Mouse (Mus musculus) liver, postnatal 0 days (tissue): ENCODE data around the gene Epsti1. TPM values are rescaled to one million over a fixed set of nuclear protein-coding genes. Genes with fewer than 3 reads are reported as not detected.
"Not testable (repeated sequence)": the region's sequence is repeated elsewhere in the genome, so short reads cannot be mapped to it uniquely, and the experiment has no call there.

ENCODE experiments used
- ATAC-seq: fragments of 200-750 bp; cut with Nextera tagmentation; 2 replicates; pipeline ENCODE4 v1.8.0; 2017; ENCODE audit warnings: mild to moderate bottlenecking, moderate library complexity
- DNase-seq: peaks from one replicate; pipeline ENCODE4 v3.0.0-alpha.2; 2016
- H3K27ac ChIP-seq: fragments of 300-500 bp; sonication (generic); 2 replicates; pipeline ENCODE4 v1.5.1; 2014; ENCODE audit warnings: antibody characterized with exemption, moderate library complexity, mild to moderate bottlenecking, low read depth
- H3K27me3 ChIP-seq: fragments of 300-500 bp; sonication (generic); 2 replicates; pipeline ENCODE4 v1.6.1; 2014; ENCODE audit warnings: low read length, control low read depth, mixed read lengths; ENCODE audit not compliant: insufficient read depth
- H3K36me3 ChIP-seq: fragments of 300-500 bp; sonication (generic); replicated peaks from 2 replicates; pipeline ENCODE4 v1.6.1; 2014; ENCODE audit warnings: mild to moderate bottlenecking, control low read depth, low read length, moderate library complexity, mixed read lengths; ENCODE audit not compliant: insufficient read depth
- H3K4me1 ChIP-seq: fragments of 300-500 bp; sonication (generic); 2 replicates; pipeline ENCODE4 v1.6.1; 2014; ENCODE audit warnings: antibody characterized with exemption, mild to moderate bottlenecking, control low read depth; ENCODE audit not compliant: insufficient read depth
- H3K4me2 ChIP-seq: fragments of 300-500 bp; sonication (generic); 2 replicates; pipeline ENCODE4 v1.6.1; 2014; ENCODE audit warnings: low read depth, mild to moderate bottlenecking, low read length, moderate library complexity, mixed read lengths
- H3K4me3 ChIP-seq: fragments of 300-500 bp; sonication (generic); 2 replicates; pipeline ENCODE4 v1.5.1; 2014; ENCODE audit warnings: low read depth, low read length
- H3K9ac ChIP-seq: fragments of 300-500 bp; sonication (generic); replicated peaks from 2 replicates; pipeline ENCODE4 v1.6.1; 2014; ENCODE audit warnings: mild to moderate bottlenecking, moderate library complexity
- H3K9me3 ChIP-seq: fragments of 300-500 bp; sonication (generic); 2 replicates; pipeline ENCODE4 v1.6.1; 2016; ENCODE audit warnings: mild to moderate bottlenecking, control low read depth, low read length, mixed read lengths
- CTCF ChIP-seq: sonication (generic); IDR thresholded peaks from 2 replicates; pipeline ENCODE4 v1.5.1; 2016; ENCODE audit warnings: antibody characterized with exemption, low read depth
- EP300 ChIP-seq: IDR thresholded peaks from 2 replicates; pipeline ENCODE4 v1.6.1; 2016; ENCODE audit warnings: antibody characterized with exemption, low read depth, mild to moderate bottlenecking
- WGBS: fragments of 180-500 bp; shearing (Covaris S2); extraction: QIAGEN DNeasy Blood & Tissue Kit; methylation state at CpG from one replicate; pipeline ENCODE4 v1.1.7; 2014; ENCODE audit not compliant: insufficient replicate concordance; 5-methylcytosine and 5-hydroxymethylcytosine counted together
- polyA plus RNA-seq: library from polyadenylated mRNA; unstranded; fragments of >200 nt; fragmentation: Nextera tagmentation; extraction: Ambion mirVana; gene quantifications from 2 replicates; pipeline ENCODE4 v1.2.1, GENCODE M21; 2015

The Epsti1 gene
- polyA plus RNA-seq, 1 experiment from 2014 or later = 4.3 TPM

DNA sequence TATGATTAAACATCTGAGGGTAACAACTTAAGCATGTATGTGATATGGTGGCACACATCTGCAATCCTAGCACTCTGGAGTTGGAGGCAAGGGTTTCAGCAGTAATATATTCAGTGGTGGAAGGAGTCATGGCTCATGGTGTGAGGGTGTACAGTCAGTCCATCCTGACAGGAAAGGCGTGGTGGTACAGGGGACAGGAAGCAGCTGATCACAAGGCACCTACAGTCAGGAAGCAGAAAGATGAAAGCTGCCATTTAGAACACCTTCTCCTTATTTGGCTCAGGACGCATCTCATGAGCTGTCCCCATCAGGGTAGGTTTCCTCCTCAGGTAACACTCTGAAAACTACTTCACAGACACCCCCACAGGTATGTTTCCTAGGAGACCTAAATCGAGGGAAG lies 33.1 kb upstream of the Epsti1 start:
- 69% methylated on average over 3 of the region's 3 CpGs for WGBS
- Histone ChIP-seq H3K4me3 (no peak overlapping the region), H3K27me3 (no peaks in the 10 kb centered on the region), H3K4me1 (peaks cover 6% of the 10 kb centered on the region), H3K9me3 (no peaks in the 10 kb centered on the region), H3K4me2 (no peak overlapping the region), H3K27ac (no peak overlapping the region), H3K36me3 (no peaks in the 10 kb centered on the region), H3K9ac (no peak overlapping the region)
- DNase-seq (no peak), ATAC-seq (no peak)
- TF ChIP-seq CTCF (no peak), EP300 (no peak)

DNA sequence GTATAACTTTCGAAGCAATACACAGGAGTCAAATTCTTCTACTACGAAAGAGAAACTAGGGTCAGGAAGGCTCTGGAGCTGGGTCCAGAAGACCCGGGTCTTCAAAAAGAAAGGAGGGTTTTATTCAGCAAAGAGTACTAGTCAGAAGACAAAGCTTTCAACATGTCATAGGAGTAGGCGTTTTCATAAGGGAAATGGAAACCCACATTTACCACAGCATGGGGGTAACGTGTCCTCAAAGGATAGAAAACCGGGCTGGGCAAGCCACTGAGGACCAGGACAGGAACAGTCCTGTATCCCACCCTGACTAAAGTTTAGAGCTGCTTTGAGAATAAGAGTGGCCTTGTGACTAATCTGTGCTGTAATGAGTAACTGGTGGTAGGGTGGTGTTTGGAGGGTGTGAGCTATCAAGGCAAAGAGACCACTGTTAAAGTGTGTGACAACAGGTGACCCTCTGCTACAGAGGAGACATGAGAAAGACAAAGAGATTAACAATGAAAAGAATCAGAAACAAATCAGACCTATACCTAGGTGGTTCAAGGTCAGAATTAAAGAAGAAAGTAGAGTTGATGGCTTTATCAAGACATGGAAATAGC lies 32.6 kb upstream of the Epsti1 start:
- no peak overlapping the region for H3K4me3 ChIP-seq
- H3K27ac ChIP-seq = no peak overlapping the region
- 61% methylated on average over 6 of the region's 6 CpGs for WGBS
- H3K4me2 ChIP-seq = no peak overlapping the region
- H3K9ac ChIP-seq = no peak overlapping the region
- no peaks in the 10 kb centered on the region for H3K36me3 ChIP-seq
- no peak for DNase-seq
- TF ChIP-seq CTCF = no peak
- no peak for TF ChIP-seq EP300
- peaks cover 6% of the 10 kb centered on the region for H3K4me1 ChIP-seq
- H3K27me3 ChIP-seq = no peaks in the 10 kb centered on the region
- ATAC-seq = no peak
- H3K9me3 ChIP-seq = no peaks in the 10 kb centered on the region

DNA sequence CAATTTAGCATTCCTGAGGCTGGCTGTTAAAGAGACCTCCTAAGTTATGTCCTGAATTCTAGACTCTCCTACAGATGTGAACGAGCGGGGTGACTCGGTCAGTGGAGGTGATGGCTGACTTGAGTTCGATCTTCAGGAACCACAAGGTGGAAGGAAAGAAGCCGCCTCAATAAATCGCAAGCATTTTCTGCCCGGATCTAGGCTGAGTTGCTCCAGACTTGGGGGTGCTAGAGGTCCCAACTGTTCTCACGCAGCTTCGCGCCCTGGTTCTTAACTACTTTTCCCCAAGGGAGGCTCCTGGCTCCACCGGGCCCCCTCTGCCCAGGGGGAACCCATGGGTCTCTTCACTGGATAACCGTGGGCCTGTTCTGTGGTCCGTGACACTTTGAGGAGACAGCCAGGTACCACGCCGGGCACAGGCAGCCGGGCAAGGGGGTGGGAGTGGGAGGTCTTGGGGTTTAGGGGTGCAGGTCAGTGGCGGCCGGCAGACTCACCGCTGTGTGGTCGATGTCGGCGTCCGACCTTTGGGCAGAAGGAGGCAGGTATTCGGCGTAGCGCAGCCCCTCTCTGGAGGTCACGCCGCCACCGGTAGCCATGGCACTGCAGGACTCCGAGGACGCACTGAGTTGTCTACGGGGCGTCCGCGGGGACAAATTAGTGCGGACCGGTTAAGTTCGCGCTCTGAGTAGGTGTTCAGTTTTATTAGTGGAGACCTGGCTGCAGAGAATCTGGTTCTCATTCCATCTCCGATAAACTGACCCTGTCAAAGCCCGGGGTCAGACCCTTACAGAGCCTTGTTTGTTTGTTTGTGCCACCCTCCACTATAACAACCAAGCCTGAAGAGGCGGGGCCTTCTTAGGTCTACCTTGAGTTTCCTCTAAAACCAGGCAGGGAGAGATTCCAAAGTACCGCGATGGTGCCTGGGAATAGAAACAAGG lies 29.5 kb upstream of the Epsti1 start, which contains the start of gene Dnajc15:
Gene Dnajc15 (minus strand): TSS at position 822 of the 938 bp plus-strand sequence.
- TF ChIP-seq CTCF (peak; percentile 34), EP300 (no peak)
- Histone ChIP-seq H3K4me3 (peak within 1 kb of the TSS; percentile 89), H3K27me3 (no peaks in the 10 kb centered on the region), H3K4me1 (peaks cover 6% of the 10 kb centered on the region), H3K9ac (peak within 1 kb of the TSS; percentile 80), H3K36me3 (no peaks in the 10 kb centered on the region), H3K9me3 (no peaks in the 10 kb centered on the region), H3K4me2 (peak within 1 kb of the TSS; percentile 74), H3K27ac (peak within 1 kb of the TSS; percentile 78)
- WGBS = 2% methylated on average over 44 of the region's 44 CpGs
- ATAC-seq (peak; percentile 96), DNase-seq (peak; percentile 90)

DNA sequence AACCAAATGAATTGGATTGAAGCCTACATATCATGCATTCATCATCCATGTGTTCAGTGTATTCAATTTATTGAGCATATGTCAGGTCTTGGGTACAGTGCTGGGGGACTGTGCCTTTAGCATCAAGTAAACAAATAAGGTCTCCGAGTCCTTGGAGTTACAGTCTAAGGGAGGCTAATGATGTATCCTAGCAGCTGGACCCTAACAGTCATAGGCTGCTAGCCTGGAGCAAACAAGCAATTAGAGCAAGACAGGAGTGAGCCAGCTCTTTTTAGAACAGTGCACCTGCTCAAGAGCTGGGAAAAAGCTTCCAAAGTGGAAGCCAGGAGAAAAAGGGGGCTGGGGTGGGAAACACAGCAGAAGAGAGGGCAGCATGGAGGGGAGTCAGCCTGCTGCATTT lies 27.8 kb upstream of the Epsti1 start:
- Histone ChIP-seq H3K27me3 (no peaks in the 10 kb centered on the region), H3K36me3 (no peaks in the 10 kb centered on the region), H3K9ac (no peak overlapping the region), H3K9me3 (no peaks in the 10 kb centered on the region), H3K27ac (0 out of 2 replicates have a peak overlapping the region, but pooled peaks have one; percentile 18), H3K4me2 (no peak overlapping the region), H3K4me1 (peaks cover 6% of the 10 kb centered on the region), H3K4me3 (no peak overlapping the region)
- ATAC-seq = no peak
- no peak for DNase-seq
- TF ChIP-seq EP300 = no peak
- TF ChIP-seq CTCF = no peak
- 79% methylated on average over 1 of the region's 1 CpGs for WGBS

DNA sequence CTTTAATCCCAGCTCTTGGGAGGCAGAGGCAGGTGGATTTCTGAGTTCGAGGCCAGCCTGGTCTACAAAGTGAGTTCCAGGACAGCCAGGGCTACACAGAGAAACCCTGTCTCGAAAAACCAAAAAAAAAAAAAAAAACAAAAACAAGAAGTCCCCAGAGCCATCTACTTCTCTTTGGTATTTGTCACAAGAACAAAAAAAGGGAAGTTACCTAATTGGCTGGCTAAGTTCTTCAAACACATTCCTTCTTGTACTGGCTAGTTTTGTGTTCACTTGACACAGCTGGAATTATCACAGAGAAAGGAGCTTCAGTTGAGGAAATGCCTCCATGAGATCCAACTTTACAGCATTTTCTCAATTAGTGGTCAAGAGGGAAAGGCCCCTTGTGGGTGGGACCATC lies 26.2 kb upstream of the Epsti1 start:
- H3K4me2 ChIP-seq, H3K36me3 ChIP-seq, H3K9me3 ChIP-seq, ATAC-seq, H3K4me1 ChIP-seq, H3K27me3 ChIP-seq, DNase-seq, H3K4me3 ChIP-seq, H3K9ac ChIP-seq: not testable (repeated sequence)
- H3K27ac ChIP-seq = peak overlapping the region; percentile 39; the same call in 1 of the 2 replicates
- WGBS = 40% methylated on average over 2 of the region's 2 CpGs

DNA sequence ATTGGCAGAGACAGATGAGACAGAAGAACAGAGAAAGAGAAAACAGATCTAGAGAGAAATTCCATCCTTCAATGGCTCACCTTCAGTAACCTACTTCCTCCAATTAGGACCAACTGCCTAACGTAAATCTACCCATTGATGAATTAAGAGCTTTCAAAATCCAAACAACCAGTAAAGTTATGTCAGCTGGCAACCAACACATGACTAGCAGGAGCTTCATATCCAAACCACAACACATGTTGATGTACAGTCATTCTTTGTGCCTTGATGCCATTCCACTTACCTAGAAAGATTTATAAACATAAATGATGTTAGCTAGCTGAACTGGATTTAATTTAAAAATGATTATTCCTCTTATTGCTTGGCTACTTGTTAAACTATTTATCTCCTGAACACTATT lies 22.0 kb upstream of the Epsti1 start:
- Histone ChIP-seq H3K27ac (no peak overlapping the region), H3K4me1 (no peaks in the 10 kb centered on the region), H3K36me3 (no peaks in the 10 kb centered on the region), H3K4me2 (no peak overlapping the region), H3K4me3 (no peak overlapping the region), H3K9me3 (no peaks in the 10 kb centered on the region), H3K27me3 (no peaks in the 10 kb centered on the region), H3K9ac (no peak overlapping the region)
- ATAC-seq = no peak
- no peak for DNase-seq
- TF ChIP-seq CTCF (no peak), EP300 (no peak)
- 80% methylated on average over 1 of the region's 1 CpGs for WGBS
